Mouse (Mus musculus) yolk sac, embryonic 10.5 days (tissue): ENCODE data around the gene Fuca1.
A peak's percentile ranks its signal among the peaks of the same experiment; 100 is the strongest.

Source experiments
- DNase-seq: peaks from one replicate; pipeline ENCODE4 v3.0.0-alpha.2; 2017; ENCODE audit warnings: low spot score

Gene Fuca1

DNA sequence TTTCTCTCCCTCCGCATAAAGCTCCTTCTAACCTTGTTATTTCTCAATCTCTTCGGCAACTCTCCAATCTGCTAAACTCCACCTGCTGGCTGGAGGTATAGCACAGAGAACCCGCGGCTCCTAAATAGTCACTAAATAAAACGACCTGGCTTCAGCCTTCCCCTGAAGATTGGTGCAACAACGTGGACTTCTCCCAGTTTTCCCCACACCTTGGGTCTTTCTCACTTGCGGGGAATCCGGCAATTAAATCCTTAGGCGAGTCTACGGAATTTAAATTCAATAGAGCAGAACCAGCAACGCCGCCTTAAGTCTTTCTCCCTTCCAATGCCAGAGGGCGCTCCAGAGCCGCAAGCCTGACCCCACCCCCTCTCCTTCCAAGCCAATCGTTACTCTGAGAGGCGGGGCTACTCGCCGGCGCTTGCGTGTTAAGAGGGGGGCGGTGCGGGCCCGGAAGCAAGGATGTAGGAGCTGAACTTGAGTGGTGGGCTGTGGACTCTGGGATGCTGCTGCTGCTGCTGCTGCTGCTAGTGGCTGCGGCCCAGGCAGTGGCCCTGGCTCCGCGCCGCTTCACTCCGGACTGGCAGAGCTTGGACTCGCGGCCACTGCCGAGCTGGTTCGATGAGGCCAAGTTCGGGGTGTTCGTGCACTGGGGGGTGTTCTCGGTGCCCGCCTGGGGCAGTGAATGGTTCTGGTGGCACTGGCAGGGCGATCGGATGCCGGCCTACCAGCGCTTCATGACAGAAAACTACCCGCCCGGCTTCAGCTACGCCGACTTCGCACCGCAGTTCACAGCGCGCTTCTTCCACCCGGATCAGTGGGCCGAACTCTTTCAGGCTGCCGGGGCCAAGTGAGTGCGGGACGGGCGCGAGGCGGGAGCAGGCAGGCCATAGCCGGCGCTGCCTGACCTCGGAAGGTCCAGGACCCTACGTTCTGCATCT lies at the start of gene Fuca1:
TSS of gene Fuca1 (plus strand) at position 432 of the 938 bp plus-strand sequence.
- DNase-seq: peak; percentile 97

DNA sequence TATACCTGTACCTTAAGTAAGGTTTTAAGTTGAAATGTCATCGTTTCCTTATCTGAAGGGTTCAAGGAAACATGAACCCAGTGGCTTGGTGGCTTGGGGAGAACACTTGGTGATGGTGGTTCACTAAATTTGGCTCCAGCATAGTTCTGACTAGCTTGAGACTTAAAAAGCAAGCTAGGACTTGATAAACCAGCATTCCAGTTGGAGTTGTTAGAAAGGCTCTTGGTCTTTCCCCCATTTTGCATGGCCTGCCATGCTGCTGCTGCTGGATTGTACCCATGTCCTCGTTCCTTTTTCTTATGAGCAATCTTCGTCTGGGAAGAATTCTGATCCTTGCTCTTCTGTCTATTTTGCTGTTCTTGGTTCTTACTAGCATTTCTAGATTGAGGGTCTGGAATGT lies 48.5 kb upstream of the Fuca1 start:
- DNase-seq: no peak

DNA sequence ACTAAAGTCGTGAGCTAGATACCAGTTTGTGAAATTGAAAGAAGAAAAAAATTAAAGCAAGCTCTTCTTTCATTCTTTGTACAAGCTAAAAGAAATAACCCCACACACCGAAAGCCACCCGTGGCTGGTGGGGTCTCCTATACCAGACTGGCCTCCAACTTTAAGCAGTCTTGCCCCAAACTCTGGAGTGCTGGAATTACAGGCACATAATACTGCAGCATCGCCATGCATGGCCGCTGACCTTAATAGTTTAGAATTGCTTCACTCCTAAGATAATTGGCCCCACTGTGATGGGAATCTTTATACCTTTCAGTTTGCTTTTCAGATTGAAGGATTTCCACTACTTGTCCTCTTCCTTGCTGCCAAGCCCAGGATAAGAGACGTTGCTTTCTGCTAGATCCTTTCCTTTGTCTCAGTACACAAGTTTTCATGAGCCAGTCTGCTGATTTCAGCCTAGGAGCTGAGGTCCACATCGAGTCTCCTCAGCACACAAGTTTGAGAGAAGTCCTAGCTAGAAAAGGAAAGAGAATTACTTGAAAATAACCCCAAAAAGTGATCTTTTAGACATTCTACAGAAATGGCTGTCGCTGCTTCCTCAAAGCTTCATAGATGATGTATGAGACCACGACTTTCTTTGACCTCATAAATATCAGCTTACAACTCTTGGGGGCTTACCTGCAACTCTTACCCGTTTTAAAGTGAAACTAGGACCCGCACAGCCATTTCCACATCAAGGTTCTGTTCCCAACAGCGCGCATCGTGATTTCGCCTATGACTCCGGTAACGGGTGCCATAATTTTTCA lies 47.7 kb upstream of the Fuca1 start:
- peak; percentile 48 for DNase-seq

DNA sequence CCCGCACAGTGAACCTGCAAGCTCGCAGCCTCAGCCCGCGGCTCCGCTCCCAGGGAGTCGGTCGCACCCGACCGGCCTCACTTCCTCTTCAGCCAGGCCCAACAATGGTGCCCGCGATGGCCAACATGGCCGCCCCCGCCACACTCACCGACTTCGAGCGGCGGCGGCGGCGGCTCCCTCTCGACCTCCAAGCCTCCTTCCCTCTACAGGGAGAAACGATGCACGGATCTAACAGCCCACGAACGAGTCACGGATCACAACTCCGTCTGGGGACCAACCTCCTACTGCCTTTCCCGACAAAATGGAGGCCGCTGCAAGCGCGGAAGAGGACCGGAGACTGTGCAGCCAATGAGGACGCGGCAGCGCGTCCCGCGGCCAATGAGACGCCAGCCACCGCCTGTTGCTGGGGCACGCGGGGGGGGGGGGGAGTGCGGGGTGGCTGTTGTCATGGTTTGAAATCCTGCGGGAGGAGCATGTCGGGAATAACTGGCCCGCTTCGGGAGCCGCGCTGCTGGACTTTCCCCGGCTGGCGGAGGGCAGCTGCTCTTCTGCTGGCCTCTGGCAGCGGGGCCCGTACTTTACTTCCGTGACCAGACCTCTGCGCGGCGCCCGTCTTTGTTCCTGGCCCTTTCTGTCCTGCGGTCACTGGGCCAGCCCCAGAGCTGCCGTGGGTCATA lies 46.9 kb upstream of the Fuca1 start, which contains the start of gene Pnrc2:
TSS of gene Pnrc2 (minus strand) at position 325 of the 677 bp plus-strand sequence.
- DNase-seq: peak; percentile 99

DNA sequence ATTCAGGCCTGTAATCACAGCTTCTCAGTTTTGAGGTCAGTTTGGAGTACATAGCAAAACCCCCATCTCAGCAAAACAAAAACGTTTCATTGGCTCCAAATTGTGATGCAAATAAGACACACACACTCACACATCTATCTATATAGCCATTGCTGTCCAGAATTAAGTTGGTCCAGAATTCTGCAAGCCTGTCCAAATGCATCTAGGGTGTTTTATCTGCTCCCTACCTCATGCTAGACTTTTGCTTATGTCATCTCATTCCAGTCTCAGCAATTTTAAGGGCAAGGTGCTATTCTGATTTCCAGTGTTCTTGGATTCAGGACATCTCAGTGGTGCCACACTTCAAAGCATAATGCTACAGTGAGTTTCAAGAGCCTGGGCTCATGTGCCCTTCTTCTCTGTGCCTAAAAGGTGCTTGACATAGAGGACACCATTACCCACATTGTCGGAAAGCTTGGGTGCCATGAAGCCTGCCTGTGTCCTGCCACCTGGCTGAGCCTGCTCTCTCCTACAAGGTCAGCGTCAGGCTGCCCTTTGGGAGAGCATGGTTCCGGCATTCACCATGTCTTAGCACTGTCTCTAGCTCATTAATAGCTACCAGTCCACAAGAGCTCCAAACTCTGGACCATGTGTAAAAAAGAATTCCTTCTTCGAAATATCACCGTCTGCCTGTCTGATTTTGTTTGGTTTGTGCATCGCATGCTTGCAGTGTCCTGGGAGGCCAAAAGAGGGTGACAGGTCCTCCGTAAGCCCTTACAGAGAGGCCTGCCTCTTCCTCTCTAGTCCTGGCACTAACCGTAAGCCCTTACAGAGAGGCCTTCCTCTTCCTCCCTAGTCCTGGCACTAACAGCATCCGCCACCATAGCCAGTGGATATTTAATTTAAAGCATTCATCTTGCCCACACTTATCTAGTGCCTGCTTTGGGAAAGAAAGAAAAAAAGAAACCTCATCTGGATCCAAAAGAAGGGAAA lies 45.7 kb upstream of the Fuca1 start:
- DNase-seq: no peak

DNA sequence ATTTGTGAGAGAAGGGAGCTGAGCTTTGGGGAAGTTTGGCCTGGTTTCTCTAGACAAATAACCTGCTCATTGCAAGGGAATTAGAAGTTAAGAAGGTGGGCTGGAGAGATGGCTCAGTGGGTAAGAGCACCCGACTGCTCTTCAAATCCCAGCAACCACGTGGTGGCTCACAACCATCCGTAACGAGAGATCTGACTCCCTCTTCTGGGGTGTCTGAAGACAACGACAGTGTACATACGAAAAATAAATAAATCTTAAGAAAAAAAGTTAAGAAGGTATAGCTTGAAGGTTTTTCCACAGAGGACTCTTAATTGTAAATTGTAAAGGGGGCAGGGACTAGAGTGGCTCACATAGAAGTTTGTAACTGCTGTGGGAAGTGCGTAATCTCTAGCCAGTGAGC lies 45.0 kb upstream of the Fuca1 start:
- DNase-seq: no peak

DNA sequence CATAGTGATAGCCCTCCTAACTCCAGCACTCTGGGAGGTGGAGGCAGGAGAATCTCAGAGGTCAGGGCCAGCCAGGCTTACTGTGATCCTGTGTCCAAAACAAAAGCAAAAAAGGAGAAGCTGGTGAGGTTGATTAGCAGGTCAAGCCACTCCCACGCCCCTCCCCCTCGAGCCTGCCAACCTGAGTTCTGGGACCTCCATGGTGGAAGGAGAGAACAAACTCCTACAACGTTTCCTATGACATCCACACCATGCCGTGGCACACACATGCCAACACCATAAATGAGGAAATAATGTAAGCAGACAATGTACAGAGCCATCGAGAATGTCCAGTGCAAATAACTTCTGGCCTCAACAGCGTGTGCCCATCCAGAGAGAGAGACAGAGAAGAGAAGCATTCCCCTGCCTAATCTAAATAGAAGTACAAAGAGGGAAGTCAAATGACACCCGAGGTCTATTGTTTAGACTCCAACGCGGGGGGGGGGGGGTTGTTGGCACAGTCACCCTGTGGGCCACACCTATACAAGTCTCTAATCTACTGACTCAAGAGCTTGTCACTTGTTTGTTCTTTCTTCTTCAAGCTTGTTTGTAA lies 44.4 kb upstream of the Fuca1 start:
- DNase-seq: peak; percentile 65

DNA sequence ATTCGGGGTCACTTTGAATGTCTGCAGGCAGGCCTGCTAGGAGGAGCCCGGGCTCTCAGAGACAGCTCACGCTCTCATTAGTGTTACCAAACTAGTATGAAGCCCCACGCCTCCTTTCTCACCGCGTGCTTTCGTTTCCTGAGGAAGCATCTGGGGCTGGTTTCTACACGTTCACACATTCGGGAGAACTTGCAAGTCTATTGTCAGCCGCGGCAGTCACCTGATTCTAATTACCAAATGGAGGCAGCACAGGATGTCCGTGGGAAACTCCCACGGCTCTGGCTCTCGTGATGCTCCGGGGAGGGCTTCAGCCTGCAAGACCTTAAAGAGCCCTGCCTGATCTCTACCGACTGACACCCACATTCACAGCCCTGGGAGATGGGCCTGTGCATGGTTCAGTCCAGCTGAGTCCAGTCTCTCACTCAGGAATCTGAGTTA lies 43.9 kb upstream of the Fuca1 start:
- DNase-seq: peak; percentile 67

DNA sequence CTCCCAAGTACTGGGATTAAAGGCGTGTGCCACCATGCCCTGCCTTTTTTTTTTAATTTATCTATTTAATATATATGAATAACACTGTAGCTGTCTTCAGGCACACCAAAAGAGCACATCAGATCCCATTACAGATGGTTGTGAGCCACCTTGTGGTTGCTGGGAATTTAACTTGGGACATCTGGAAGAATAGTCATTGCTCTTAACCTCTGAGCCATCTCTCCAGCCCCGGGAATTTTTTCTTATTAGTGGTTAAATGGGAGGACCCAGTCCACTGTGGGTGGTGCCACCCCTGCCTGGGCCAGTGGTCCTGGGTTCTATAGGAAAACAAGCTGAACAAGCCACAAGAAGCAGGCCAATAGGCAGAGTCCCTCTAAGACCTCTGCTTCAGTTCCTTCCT lies 42.8 kb upstream of the Fuca1 start:
- DNase-seq: no peak

DNA sequence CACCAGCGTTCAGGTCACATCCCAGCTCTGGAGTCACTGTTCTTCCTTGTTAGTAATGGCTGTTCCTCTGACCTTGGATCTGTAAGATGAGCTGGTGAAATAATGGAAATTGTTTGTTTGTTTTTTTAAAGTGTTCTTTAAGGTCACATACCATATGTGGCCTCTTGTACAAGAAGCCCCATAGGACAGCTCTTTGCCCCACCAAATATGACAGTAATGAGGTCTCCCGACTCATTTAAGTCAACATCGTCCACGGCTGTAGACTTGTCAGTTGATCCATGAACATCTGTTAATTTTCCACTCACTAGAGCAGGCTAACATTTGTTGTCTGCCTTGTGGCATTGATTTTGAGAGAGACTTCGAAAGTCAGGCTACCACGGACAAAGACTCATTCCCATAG lies 41.5 kb upstream of the Fuca1 start:
- no peak for DNase-seq

DNA sequence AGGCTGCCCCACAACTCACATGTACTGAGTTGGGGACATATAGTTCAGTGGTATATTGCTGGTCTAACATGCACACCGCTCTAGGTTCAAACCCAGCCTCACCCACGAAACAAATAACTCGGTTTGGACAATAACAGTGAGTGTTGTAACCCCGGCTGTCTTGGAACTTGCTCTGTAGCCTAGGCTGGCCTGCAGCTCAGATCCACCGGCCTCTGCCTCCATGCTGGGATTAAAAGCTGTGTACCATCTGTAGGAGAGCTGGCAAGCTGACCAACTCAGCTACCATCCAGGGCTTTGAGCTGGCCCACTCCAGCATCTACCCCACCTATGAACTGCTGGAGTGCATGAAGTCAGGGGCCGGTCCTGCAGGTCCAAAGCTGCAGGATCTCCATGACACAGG lies 40.5 kb upstream of the Fuca1 start:
- DNase-seq: no peak

DNA sequence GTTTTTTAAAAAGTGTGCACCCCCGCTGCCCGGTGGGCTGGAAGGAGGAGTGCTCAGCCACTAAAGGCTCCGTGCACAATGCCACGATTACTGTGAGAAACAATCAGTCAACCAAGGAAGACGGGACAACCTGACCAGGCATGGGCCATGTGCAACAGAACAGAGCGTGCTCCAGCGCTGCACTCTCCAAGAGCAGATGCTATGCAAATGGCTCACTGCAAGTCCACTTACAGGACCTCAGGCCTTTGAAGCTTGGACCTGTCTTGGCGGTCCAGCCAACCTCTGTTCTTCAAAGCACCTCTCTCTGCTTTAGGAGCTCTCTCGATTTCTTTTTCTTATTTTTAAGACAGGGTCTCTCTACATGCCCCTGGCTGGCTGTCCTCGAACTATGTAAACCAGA lies 40.0 kb upstream of the Fuca1 start:
- DNase-seq: no peak

DNA sequence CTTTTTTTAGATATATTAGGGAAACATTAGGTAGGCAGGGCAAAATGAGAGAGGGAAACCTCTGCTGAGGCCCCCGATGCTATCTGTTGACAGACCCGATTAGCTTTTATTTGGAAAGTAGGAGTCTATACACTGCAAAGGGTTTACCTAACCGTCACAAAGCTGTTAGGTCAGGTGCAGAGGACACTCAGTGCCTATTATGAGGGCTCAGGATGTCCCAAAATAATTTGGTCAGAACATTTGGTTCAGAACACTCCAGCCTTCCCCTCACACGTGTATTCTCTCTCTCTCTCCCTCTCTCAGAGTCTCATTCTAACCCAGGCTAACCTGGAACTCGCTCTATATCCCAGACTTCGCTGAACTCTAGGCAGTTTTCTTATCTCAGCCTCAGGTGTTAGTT lies 38.5 kb upstream of the Fuca1 start:
- DNase-seq: no peak

DNA sequence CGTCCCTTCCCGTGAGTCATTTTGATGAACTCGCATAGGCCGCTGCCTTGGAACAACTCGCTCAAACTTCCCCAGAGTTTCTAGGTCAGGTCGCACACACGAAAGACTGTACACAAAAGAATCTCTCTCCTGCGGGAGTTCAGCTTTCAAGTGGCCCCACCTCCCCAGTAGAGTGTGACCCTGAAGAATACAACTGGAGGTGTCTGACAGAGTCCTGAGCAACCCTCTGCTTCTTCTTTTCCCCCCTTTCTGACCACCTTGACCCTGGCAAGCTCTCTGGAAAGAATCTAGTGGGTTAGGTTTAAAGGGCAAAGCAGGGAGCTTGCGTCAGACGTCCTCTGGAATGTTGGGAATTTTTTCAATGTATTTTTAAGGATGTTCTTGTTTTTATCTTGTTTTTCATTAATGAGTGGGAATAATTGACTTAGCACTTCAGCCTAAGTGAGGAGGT lies 37.1 kb upstream of the Fuca1 start:
- peak; percentile 68 for DNase-seq

DNA sequence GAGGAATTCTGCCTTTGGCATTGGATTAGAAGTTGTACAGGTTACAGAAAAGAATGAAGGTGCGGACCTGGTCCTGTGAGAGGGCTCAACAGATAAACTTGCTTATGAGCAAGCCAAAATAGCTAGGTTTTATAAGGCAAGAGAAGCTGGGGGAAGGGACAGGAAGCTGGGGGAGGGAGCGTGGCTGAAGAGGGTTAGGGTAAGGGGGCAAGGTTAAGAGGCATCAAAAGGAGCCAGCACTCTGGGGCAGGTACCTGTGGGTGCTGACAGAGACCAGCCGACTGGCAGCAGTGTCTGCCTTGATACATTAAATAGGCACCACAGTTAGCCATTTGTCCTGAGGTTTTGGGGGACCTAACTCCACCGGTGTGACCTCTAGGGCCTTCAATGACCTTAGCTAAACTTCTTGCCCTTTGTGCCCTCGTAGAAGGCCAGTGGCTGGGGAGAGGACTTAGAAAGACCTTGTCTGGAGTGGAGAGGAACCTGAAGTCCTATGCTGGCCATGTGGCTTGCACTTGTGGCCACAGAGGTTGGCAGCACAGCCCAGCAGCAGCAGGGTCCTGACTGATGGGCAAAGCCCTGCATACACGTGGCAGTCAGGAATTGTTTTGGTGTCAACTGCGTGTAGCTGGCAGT lies 36.5 kb upstream of the Fuca1 start:
- DNase-seq: no peak

DNA sequence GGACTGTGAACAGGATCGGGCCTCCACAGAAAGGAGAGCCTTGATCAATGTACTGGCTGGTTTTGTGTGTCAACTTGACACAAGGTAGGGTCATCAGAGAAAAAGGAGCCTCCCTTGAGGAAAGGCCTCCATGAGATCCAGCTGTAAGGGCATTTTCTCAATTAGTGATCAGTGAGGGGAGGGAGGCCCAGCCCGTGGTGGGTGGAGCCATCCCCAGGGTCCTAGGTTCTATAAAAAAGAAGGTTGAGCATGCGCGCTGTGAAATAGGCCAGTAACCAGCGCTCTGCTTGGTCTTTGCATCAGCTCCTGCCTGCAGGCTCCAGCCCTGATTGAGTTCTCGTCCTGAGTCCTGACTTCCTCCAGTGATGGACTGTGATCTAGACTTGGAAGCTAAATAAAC lies 36.0 kb upstream of the Fuca1 start:
- DNase-seq: no peak

DNA sequence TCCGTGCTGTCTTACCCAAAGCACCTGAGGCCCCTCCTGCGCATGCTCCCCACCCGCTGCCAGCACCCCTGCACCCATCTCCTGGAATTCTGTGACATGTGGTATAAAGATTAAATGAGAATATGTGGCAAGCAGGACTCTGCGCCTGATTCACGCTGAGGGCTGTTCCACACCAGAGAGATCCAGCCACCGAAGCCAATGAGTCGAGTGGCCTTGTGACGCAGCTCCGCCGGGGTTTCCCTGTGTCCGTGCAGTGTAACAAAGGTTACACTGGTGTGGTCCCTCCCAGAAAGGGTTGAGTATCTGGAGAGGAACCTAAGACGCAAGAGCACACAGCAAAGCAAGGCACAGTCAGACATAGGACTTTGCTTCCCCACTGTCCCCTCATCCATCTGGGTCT lies 34.9 kb upstream of the Fuca1 start:
- no peak for DNase-seq

DNA sequence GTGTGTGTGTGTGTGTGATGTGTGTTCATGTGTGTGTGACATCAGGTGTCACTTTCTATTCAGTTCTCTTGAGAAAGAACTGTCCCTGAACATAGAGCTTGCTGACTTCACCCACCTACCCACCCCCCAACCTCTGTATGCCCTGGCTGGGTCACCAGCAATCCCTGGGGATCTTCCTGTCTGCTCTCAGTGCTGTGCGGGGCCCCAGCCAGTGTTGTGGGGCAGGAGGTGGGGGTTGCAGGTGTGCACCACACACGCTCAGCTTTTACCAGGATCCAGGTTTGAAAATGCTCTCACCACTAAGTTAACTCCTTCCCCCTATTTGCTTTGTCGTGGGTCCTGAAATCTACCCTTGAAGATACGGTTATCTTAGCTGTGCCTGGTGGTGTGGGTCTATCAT lies 34.4 kb upstream of the Fuca1 start:
- DNase-seq: no peak

DNA sequence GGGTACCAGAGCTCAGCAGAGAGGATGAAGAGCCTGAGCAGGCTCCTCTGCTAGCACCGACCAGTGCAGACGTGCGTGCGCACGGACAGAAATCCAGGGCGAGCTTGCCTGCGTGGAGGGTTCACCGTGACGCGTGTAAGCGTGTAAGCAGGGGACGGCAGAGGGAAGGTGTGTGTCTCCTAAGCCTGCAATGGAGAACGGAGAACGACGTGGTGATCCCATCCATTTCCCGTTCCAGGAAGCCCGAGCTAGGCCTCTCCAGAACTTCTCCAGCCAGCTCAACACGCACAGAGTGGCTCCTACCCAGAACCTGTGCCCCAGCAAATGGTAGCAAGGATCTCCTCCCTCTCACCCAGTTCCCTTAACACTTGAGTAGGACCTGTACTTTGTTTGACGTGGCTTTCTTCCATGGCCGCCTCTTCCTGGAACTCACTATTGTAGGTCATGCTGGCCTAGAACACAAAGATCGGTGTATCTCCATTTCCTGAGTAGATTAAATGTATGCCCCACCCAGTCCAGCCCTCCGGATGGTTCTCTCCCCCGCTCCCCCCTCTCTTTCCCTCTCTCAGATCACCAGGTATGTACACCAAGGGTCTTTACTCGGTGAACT lies 32.0 kb upstream of the Fuca1 start:
- no peak for DNase-seq
